In the genomic region with DNA sequence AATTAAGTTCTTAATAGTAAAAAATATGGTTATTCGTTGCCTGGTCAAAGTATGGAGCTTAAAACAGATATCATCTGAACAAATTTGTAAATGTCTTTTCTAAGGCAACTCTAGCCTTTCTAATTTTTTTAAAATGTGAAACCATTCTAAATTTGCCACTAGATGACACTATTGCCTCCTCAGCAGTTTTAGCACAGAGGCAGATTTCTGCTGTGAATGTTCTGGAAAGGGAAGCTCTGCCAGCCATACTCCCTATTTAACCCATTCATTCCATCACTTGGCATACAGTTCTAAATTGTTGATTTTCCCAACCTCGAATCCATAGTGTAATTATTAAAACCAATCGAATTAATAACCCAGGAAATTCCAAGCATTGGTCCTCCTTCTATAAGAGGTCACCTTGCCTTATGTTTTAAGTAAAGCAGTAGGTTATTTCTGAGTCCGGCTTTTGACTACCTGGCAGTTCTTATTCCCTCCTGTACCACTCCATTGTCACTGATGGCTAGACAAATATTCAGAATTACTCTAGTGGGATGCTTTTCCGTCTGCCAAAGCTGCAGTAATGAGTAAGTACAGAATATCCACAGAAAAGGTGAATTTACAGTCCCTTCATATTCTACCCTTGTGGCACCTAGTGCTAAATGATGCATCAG, we compare ENCODE assay signal across 12 mouse cellular contexts.
DNase-seq lines count a peak whose midpoint lies in the region; ATAC-seq and TF ChIP-seq lines count a peak whose summit lies in the region.
"Had no signal": no experiment of that assay in that cellular context is flagged by ENCODE, and none has a peak within 500 bp of the region (broad histone marks: within the 10 kb centered on the region; RNA-seq: fewer than 3 reads in every experiment).

No protein-coding gene starts in this region.

- peak; percentile 65; the same call in 1 of the 2 replicates for ATAC-seq in hindbrain, embryonic 15.5 days (ENCODE audit: low FRiP score, low read depth)
- ATAC-seq in erythroblast, adult 5-6 weeks (replicated peaks; ENCODE audit: low FRiP score, poor library complexity, severe bottlenecking): no peak

- H3K4me2 ChIP-seq in hindbrain, embryonic 15.5 days: no peak overlapping the region
- H3K4me2 ChIP-seq: embryonic facial prominence, embryonic 15.5 days; neural tube, embryonic 12.5 days had no signal

- no peak overlapping the region for H3K27ac ChIP-seq in ES-E14 (ENCODE audit: insufficient read depth, low read depth, low read length, poor library complexity, severe bottlenecking)
- H3K27ac ChIP-seq in hindbrain, embryonic 15.5 days (replicated peaks): no peak overlapping the region
- H3K27ac ChIP-seq: embryonic facial prominence, embryonic 15.5 days; neural tube, embryonic 12.5 days had no signal

- H3K9ac ChIP-seq in ES-E14 (ENCODE audit: insufficient read depth, low read depth, low read length, poor library complexity, severe bottlenecking): no peak overlapping the region
- H3K9ac ChIP-seq in hindbrain, embryonic 15.5 days: no peak overlapping the region
- H3K9ac ChIP-seq: embryonic facial prominence, embryonic 15.5 days; neural tube, embryonic 12.5 days had no signal

- H3K9me3 ChIP-seq in ES-E14 (ENCODE audit: control insufficient read depth, insufficient read depth, low read depth, low read length): no peaks in the 10 kb centered on the region
- no peaks in the 10 kb centered on the region for H3K9me3 ChIP-seq in hindbrain, embryonic 15.5 days
- H3K9me3 ChIP-seq: embryonic facial prominence, embryonic 15.5 days; neural tube, embryonic 12.5 days had no signal

- in situ Hi-C loops in ES-E14 (cut with MboI; ENCODE audit: low sequenced_read_pairs in 2 of 2, unreplicated experiment in 2 of 2): no loop called here

- WGBS in hindbrain, embryonic 15.5 days: 62% methylated on average over 5 of the region's 5 CpGs

- H3K27me3 ChIP-seq in hindbrain, embryonic 15.5 days: no peaks in the 10 kb centered on the region
- H3K27me3 ChIP-seq: embryonic facial prominence, embryonic 15.5 days; neural tube, embryonic 12.5 days had no signal

- no peaks in the 10 kb centered on the region for H3K36me3 ChIP-seq in ES-E14 (ENCODE audit: control insufficient read depth, insufficient read depth, low read length, poor library complexity, severe bottlenecking)
- no peaks in the 10 kb centered on the region for H3K36me3 ChIP-seq in hindbrain, embryonic 15.5 days
- H3K36me3 ChIP-seq: embryonic facial prominence, embryonic 15.5 days; neural tube, embryonic 12.5 days had no signal

- H3K4me3 ChIP-seq in ES-E14 (ENCODE audit: insufficient read depth in 1 of 2, low read depth in 1 of 2, low read length in 2 of 2, poor library complexity in 1 of 2, severe bottlenecking in 1 of 2): no peak overlapping the region
- H3K4me3 ChIP-seq in hindbrain, embryonic 15.5 days: no peak overlapping the region
- H3K4me3 ChIP-seq: embryonic facial prominence, embryonic 15.5 days; neural tube, embryonic 12.5 days had no signal

- DNase-seq in embryo, embryonic 10.5 days (ENCODE audit: low spot score): peak; percentile 21
- DNase-seq in embryo, embryonic 10 days (ENCODE audit: low spot score): no peak
- peak; percentile 20 to 54 for DNase-seq in layer of hippocampus, adult 18-20 months (ENCODE audit: low spot score in 2 of 2)
- DNase-seq in layer of hippocampus, adult 9-11 months: no peak
- no peak for DNase-seq in ES-E14 (ENCODE audit: low read depth, low spot score)
- no peak for DNase-seq in T-cell, adult 2 months (ENCODE audit: low spot score)
- DNase-seq: kidney, postnatal 25 days; lung, adult 2 months had no signal

- H3K4me1 ChIP-seq in ES-E14 (ENCODE audit: control insufficient read depth in 2 of 2, insufficient read depth in 2 of 2, low read length in 2 of 2, poor library complexity in 1 of 2): no peaks in the 10 kb centered on the region
- H3K4me1 ChIP-seq in hindbrain, embryonic 15.5 days (replicated peaks): peaks cover 4% of the 10 kb centered on the region; the same call in 1 of the 2 replicates
- H3K4me1 ChIP-seq: embryonic facial prominence, embryonic 15.5 days; neural tube, embryonic 12.5 days had no signal

TF ChIP-seq in ES-E14, 5 proteins besides CTCF, POLR2A, EP300 and RAD21:
- no peak for TF ChIP-seq ZC3H11A (IDR thresholded peaks at IDR 0.05; ENCODE audit: borderline replicate concordance, low read depth, low read length)
- no peak for TF ChIP-seq HCFC1 (IDR thresholded peaks at IDR 0.05; ENCODE audit: borderline replicate concordance, insufficient read depth, low read length)
- TF ChIP-seq MAFK (IDR thresholded peaks at IDR 0.05; ENCODE audit: insufficient read depth, low read depth, low read length): peak; percentile 59
- 0 out of 2 replicates have a peak, but pooled peaks have one; percentile 34 for TF ChIP-seq ZNF384 (IDR thresholded peaks at IDR 0.05; ENCODE audit: low read depth, low read length)
- TF ChIP-seq CHD2 (IDR thresholded peaks at IDR 0.05; ENCODE audit: low read depth, low read length): no peak

Comparison
In these comparisons a context has a peak if more than half of its experiments do, and no peak if none do; other contexts are left out.
1. DNase-seq: peak in embryo, embryonic 10.5 days (single experiment) and layer of hippocampus, adult 18-20 months (2 of 2); none in embryo, embryonic 10 days (single experiment), layer of hippocampus, adult 9-11 months (single experiment), ES-E14 (single experiment) and T-cell, adult 2 months (single experiment).